Mouse (Mus musculus): Measurements from ENCODE around the gene Slc25a12.
A peak's percentile ranks its signal among the peaks of the same experiment; 100 is the strongest.

Slc25a12 gene

DNA sequence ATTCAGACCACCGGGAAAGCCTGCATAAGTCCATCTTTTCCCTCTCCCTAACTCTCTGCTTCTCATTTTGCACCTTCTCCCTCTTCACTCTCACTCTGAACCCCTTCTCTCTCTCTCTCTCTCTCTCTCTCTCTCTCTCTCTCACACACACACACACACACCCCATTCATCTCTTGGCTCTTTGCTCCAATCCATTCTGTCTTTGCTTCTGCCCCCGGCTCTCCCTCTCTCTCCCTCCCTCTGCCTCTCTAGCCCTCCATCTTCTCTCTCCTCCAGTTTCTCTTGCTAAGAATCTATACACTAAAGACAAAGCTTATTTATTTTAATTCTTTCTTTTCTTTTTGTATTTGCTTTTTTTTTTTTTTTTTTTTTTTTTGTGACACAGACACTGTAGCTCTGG is 57.8 kb downstream of the Slc25a12 start:
- no peak for DNase-seq (ENCODE audit: low spot score in 2 of 2)

- DNase-seq (ENCODE audit: low spot score in 2 of 2) = no peak
Measured at GRCm38 (mm10) chr2:71306357-71306756, 61.2 kb downstream of the Slc25a12 start.

GRCm38 (mm10) chr2:71304821-71305220 is 62.7 kb downstream of the Slc25a12 start:
- DNase-seq (ENCODE audit: low spot score in 2 of 2) = no peak

- no peak for DNase-seq (ENCODE audit: low spot score in 2 of 2)
Measured at GRCm38 (mm10) chr2:71303221-71303620, 64.3 kb downstream of the Slc25a12 start.

DNA sequence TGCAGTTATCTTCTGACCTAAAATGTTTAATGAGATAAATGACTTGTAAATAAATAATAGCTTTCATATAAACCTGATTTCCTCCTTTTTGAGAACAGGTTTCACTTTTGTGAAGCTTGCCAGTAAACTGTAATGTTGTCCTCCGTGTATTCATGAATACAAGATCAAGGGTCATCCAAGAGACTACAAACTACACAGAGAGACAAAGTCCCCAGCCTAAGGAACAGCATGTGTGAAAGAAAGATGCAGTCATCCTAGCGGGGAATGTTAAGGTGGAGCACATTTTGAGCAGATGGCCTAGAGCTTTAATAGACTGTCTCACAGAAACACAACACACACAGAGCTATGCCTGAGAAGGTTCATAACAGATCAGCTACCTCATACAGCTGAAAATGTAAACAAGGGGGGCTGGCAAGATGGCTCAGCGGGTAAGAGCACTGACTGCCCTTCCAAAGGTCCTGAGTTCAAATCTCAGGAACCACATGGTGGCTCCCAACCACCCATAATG is 65.3 kb downstream of the Slc25a12 start:
- no peak for DNase-seq (ENCODE audit: low spot score in 2 of 2)

- DNase-seq (ENCODE audit: low spot score in 2 of 2) = no peak
Measured at GRCm38 (mm10) chr2:71298729-71299128, 68.8 kb downstream of the Slc25a12 start.

DNA sequence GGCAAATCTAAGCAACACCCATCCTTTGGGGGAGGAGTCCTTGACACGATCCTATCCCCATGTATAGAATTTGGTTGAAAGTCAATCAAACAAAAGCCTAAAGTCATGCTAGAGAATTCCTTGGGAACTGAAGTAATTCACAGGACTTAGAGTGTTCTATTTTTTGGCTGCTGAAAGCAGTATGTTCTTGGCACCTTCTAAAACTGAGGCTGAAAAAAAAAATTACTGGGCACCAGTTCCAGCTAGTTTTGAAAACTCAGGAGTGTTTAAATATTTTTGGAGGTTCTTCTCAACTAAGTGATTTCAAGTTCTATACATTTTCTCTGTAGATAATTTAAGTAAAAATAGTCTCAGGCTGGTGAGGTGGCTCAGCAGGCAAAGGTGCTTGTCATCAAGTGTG is 70.0 kb downstream of the Slc25a12 start:
- no peak for DNase-seq (ENCODE audit: low spot score in 2 of 2)

DNA sequence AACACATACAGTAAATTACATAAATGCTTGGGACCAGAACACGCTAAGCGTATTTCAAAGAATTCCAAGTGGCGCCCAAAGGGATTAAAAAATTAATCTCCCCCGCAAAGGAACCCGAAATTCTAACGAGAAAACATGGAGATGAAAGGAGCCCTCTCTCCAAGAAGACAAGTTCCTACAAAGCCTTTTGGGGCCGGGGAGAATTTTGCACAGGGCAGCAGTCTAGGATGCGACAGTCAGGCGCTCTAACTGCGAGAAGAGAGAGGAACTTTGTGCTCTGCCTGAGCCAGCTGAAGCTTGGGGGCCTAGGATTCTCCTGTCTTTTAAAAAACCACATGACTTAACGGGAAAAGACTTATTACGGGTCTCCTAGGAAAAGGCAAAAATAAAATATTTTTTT is 71.7 kb downstream of the Slc25a12 start:
- no peak for DNase-seq (ENCODE audit: low spot score in 2 of 2)

DNA sequence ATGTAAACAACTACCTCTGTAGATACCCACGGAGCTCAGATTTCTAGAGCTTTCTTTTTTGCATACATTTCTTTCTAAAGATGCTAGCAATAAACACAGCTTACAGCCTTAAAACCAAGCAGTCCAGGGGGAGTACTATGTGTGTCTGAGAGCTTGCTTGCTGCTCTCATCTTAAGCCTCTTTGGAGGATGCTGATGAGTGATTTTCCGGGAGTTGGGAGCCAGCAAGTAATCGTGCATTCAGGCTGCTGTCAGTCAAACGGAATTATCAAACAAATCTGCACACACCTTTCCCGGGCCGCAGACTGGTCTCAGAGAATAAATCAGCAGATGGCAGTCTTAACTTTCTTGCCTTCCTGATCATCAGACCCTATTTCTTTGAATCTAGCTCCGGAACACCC is 73.1 kb downstream of the Slc25a12 start:
- DNase-seq (ENCODE audit: low spot score in 2 of 2) = no peak

GRCm38 (mm10) chr2:71293983-71294382 is 73.6 kb downstream of the Slc25a12 start:
- no peak for DNase-seq (ENCODE audit: low spot score in 2 of 2)

DNA sequence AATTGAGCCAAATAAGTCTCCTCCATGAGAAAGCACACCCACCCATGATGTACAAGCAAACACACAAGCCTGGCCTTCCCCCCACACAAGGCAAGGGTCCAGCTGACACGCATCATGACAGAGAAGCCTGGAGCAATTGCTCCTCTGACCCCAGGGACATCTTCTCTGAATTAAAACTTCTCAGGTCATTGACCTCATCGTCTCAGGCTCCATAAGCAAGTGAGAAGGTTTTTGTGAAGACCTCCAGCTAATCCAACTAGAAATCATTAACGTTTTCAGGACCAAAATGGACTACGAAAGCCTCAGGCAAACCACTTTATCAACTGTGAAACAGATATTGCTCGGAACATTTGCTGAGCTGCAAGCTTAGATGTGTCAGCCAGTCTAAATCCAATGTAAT is 76.0 kb downstream of the Slc25a12 start:
- DNase-seq (ENCODE audit: low spot score in 2 of 2) = no peak

DNA sequence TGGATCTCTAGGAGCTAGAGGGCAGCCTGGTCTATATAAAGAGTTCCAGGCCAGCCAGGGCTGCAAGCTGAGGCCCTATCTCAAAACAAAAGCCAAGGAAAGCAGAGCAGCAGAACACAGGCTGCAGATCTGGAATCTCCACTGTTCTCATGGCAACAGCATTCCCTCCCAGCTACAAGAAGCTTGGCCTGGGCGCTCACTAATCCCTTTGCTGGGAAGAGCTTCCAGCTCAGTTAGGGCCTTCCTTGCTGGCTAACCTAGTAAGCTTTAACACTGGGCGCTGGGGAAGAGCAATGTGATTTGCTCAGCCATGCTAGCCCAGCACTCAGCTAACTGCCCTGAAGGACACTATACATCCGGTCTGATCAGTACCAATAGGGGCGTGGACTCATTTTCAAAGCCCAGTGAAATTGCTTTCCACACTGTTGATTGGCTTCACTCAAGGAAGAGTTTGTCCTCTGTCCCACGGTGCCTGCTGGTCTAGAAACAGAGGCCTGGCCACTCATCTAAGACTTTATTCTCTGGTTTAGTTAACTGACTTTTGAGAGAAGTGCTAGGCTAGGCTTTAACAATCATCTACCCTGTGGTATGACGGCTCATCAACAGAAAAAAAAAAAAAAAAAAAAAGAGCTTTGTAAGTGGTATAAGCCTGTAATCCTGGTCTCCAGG is 77.3 kb downstream of the Slc25a12 start:
- no peak for DNase-seq (ENCODE audit: low spot score in 2 of 2)

DNA sequence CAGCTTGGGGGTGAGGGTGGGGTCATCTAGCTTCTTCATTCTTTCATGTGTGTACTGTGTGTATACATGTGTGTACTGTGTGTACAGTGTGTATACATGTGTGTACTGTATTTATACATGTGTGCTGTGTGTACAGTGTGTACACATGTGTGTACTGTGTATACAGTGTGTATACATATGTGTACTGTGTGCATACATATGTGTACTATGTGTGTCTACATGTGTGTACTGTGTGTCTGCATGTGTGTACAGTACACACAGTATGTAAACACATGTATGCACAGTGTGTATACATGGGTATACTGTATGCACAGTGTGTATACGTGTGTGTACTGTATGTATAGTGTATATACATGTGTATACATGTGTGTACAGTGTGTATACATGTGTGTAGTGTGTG is 85.6 kb downstream of the Slc25a12 start:
- DNase-seq (ENCODE audit: low spot score in 2 of 2) = no peak

DNA sequence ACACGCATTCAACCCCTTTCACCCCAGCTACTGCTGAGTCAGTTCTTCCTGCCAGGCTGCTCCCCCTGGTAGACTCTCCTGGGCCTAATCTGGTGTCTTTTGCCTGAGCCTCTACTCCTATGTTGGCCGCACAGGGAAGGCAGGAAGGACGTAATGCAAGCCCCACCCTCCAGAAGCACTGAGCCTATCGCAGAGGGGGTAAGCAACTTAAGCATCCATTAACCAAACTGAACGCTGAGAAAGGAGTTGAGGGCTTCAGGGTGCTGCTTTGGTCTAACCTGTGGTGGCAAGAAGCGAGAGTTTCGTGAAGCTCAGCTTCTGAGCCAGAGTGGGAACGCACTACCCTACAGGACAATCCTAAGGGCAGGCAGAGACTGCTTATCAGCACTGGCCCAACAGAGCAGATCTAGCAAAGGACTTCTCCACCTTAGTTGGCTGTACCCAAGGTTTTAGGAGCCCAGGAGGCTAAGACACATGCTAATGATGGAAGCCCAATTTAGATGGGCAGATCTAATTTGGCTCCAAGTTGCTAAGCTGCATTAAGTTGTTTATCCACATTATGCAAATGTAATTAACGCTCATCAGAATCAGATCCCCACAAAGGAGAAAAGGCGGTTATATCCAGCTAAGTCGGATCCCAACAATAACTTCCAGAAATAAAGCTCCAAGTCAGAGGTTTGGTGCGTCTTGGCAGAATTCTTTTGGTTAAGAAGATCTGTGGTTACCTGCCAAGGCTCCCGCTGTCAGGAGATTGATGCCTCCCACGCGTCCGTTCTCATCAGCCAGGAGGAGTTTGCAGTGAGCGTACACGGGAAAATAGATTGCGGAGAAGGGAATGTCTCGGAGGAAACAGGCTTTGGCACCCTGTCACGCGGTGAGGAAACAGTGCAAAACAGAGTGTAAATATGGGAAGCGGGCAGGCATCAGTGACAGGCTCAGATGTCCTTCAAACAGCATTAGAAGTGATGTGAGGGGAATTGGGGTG is 88.5 kb downstream of the Slc25a12 start:
- no peak for DNase-seq (ENCODE audit: low spot score in 2 of 2)

GRCm38 (mm10) chr2:71275734-71276133 is 91.8 kb downstream of the Slc25a12 start:
- DNase-seq (ENCODE audit: low spot score in 2 of 2) = no peak

DNA sequence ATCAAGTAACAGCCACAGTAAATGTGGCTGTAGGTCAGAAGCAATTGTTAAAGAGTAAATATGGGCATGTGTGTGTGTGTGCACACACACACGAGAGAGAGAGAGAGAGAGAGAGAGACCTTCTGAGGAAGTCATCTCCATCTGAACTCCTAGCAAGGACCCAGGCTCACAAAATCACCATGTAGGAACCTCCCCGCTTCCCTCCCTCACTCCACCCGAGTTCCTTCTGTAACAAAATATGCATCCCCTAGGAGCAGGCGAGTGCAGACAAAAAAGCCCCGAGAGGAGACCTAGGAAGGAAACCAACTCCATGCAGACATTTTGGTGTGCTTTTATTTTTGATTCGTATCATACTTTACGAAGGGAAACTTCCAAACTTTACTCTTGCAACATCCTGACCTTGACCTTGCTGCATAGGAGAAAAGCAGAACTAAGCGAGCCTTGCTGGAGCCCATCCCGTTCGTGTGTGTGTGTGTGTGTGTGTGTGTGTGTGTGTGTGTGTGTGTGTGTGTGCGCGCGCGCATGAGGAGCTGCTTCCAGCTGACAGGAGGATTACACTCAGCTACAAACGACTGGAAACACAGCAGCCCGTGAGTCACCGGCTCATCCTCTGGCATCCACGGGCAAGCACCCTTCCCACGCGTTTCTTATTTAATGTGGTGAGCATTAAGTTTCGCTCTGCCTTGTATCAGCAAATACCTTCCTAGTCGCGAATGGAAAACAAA is 93.4 kb downstream of the Slc25a12 start:
- DNase-seq (ENCODE audit: low spot score in 2 of 2) = peak; percentile 54 to 71

DNA sequence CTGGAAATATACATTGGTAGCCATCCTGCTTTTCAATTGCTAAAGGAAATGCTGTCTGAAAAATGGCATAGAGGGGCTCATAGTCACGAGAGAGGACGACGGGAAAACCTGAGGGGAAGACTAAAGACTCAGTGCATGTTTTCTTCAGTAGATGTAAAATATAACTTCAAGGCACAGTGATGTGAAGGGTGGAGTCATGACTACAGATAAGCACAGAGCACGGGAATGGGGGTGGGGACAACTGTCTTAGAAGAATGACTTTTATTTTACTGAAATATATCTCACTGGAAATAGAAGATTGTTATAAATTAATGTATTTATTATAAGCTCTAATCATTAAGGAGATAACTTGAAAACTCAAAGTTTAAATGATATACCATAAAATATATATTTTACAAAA is 97.5 kb downstream of the Slc25a12 start:
- no peak for DNase-seq (ENCODE audit: low spot score in 2 of 2)

DNA sequence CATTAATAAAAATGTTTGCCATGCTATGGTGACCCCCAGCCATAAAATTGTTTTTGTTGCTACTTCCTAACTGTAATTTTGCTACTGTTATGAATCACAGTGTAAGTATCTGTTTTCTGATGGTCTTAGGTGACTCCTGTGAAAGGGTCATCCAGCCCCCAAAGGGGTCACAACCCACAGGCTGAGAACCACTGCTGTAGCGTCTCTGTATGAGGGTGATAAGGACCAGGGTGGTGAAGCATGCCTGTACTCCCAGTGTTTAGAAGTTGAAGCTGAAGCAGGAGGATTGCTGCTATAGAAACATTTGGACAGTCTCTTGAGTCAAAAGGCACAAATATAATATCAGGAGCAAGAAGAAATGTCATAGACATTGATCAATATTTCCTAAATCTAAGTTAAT is 98.2 kb downstream of the Slc25a12 start:
- DNase-seq (ENCODE audit: low spot score in 2 of 2) = no peak

DNA sequence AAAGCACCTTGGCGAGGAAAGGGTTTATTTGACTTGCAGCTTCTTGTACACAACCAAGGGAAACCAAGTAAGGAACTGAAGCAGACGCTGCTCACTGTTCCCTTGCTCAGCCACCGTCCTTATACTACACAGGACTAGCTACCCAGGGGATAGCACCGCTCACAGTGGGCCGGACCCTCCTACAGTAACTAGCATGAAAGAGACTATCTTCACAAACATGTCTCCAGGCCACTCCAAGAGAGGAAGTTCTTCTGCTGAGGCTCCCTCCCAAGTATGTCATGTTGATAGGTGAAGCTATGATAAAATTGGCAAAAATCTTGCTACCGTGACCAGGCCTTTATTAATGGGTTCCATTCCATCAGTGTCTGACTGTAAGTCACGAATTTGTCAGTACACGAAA is 98.9 kb downstream of the Slc25a12 start:
- no peak for DNase-seq (ENCODE audit: low spot score in 2 of 2)

DNA sequence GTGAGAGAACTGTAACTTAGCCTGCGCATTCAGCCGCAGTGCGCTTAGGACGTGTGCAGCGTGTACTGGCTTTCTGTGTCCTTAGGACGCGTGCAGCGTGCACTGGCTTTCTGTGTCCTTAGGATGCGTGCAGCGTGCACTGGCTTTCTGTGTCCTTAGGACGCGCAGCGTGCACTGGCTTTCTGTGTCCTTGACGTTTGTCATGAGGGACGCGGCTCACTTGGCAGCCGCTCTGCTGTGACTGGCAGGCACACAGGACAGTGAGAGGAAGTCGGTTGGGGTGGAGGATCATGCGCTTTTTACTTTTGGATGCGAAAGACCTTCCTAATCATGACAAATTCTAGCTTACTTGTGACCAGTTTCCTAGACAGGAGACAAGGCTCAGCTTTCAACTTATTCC is 103.0 kb downstream of the Slc25a12 start:
- DNase-seq (ENCODE audit: low spot score in 2 of 2) = no peak

- DNase-seq (ENCODE audit: low spot score in 2 of 2) = no peak
Measured at GRCm38 (mm10) chr2:71256581-71256980, 111.0 kb downstream of the Slc25a12 start.

DNA sequence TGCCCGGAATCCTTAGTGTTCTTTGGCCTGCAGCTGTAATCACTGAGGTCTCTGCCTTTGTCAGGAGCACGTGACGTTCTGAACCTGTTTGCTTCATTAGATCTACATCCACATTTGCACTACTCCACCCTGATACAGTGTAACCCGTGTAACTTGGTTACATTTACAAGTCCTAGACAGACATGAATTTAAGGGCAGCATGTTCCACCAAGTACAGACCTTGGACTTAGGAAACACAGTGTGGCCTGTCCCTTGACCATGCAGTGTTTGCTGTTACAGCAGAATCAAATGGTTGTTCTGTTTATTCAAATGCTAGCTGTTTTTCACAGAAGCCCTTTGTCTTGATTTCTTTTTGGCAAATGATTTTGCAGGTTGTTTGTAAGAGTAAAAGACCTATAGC is 112.7 kb downstream of the Slc25a12 start:
- DNase-seq (ENCODE audit: low spot score in 2 of 2) = no peak

Measured in urinary bladder, postnatal 4 days (tissue).